Mouse (Mus musculus) left cerebral cortex, adult 2 months (tissue): ENCODE results near the gene Gpr183. TPM values are rescaled to one million over a fixed set of nuclear protein-coding genes. Genes with fewer than 3 reads are reported as not detected.
A peak's percentile ranks its signal among the peaks of the same experiment; 100 is the strongest.

Experiments
- DNase-seq, 2 experiments: peaks; one replicate each; pipeline ENCODE4 v3.0.0; 2021 to 2022; ENCODE audit warnings: low spot score in 2 of 2, mixed read lengths in 1 of 2; ENCODE audit errors: extremely low spot score in 1 of 2
- H3K27ac ChIP-seq: fragments of 200-600 bp; 2 replicates; pipeline ENCODE4 v1.8.1; 2022
- H3K4me3 ChIP-seq: fragments of 200-600 bp; 2 replicates; pipeline ENCODE4 v1.8.1; 2022
- CTCF ChIP-seq: fragments of 200-600 bp; IDR thresholded peaks from 2 replicates; pipeline ENCODE4 v1.8.1; 2022; ENCODE audit warnings: antibody characterized with exemption, mild to moderate bottlenecking, moderate library complexity
- intact Hi-C: fragments of 180-260 bp; cut with DNase I; formaldehyde crosslinking; loops from one replicate; pipeline ENCODE4 v1.15.1; 2025
- total RNA-seq, 2 experiments: library from RNA; stranded (reverse); gene quantifications; 2 replicates each; pipeline ENCODE4 v1.2.3; 2021

The Gpr183 gene
- total RNA-seq, 2 experiments from 2014 or later, result 0.44 to 0.66 TPM

- no peak for TF ChIP-seq CTCF
- Histone ChIP-seq H3K4me3 (no peak overlapping the region), H3K27ac (no peak overlapping the region)
- DNase-seq, result no peak
- intact Hi-C loops, result loop anchor here (1.0 to 5.0 kb wide), 2 partner anchors 55 to 333 kb away; no protein-coding TSS in a partner anchor
Observed at GRCm38 (mm10) chr14:121920511-121921124, 44.4 kb downstream of the Gpr183 start.

GRCm38 (mm10) chr14:121919752-121920151 lies 45.2 kb downstream of the Gpr183 start:
- no peak for DNase-seq
- peak; percentile 77 for TF ChIP-seq CTCF
- Histone ChIP-seq H3K27ac (no peak overlapping the region), H3K4me3 (no peak overlapping the region)
- intact Hi-C loops, result loop anchor here (1.0 to 5.0 kb wide), 2 partner anchors 54 to 332 kb away; no protein-coding TSS in a partner anchor

DNA sequence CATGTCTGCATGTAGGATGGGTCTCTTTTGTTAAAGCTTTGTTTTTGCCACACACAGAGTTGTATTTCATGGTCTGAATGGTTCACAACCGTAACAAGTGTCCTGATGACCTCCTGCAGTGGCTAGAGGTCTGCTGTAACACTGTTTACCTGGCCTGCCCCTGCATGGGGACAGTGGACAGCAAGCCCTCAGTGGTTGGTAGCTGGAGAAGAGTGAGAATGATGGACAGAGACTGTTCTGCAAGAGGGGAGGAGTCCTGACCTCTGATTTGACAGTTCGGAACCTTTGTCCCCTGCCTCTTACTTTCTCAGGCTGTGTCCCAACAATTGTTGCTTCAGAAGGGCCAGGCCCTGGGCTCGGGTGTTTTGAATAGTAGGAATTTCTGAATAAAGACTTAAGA lies 46.7 kb downstream of the Gpr183 start:
- Histone ChIP-seq H3K27ac (no peak overlapping the region), H3K4me3 (no peak overlapping the region)
- intact Hi-C loops, result no loop called here
- no peak for TF ChIP-seq CTCF
- no peak for DNase-seq

DNA sequence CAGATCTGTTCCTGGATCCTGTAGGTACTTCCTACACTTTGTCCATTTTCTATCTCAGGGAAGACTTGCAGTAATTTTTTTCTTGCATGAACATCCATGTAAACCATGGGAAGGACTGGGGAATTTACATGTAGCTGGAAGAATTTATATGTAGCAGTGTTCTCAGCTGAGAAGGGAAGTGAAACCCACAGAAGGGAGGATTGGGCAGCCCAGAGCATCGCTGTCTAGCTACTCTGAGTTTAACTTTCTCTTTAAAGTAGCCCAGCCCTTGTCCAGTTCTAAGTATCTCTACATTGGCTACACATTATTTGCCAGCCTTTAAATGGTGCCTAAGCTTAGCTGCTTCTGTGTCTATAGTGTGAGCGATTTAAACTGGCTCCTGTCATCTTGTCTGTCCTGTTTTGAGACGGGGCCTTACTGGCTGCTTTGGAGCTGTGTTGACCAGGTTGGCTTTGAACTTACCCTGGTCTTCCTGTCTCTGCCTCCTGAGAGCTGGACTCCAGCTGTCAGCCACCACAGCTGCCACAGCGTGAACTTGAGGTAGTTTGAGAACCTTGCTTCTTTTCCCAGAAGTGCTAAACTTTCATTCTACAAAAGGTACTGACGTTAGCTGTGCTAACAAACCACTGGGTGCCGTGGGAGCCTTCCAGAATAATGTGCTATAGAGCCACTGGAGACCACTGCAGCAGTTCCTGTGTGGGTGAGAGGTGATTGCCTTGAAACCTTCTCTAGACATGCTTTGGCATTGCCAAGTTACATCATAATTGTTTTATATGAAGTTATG lies 48.5 kb downstream of the Gpr183 start:
- intact Hi-C loops, result no loop called here
- Histone ChIP-seq H3K27ac (no peak overlapping the region), H3K4me3 (no peak overlapping the region)
- TF ChIP-seq CTCF, result no peak
- DNase-seq, result no peak

- no peak for TF ChIP-seq CTCF
- intact Hi-C loops, result no loop called here
- no peak within 1 kb of the TSS for H3K27ac ChIP-seq
- no peak within 1 kb of the TSS for H3K4me3 ChIP-seq
- DNase-seq, result no peak
Observed at GRCm38 (mm10) chr14:121915621-121916020, 49.4 kb downstream of the Gpr183 start, which contains the start of gene Gpr18. Gene Gpr18, minus strand, starts transcription at chr14:121915781.

DNA sequence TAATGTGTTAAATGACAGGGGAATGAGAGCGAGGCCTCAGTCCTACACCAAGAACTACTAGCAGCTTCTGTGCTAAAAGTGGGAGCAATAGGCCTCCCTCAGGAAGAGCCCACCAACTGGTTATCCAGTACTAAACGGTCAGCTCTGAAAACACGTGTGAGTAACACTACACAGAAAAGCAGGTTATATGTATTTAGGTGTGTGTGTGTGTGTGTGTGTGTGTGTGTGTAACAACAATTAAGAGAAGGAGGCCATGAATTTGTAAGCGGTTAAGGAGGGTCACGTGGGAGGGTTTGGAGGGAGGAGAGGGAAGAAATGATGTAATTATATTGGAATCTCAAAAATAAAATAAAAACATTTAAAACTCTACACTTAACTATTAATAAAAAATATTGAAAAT lies 49.9 kb downstream of the Gpr183 start:
- Histone ChIP-seq H3K27ac (no peak overlapping the region), H3K4me3 (no peak overlapping the region)
- intact Hi-C loops, result no loop called here
- no peak for DNase-seq
- TF ChIP-seq CTCF, result no peak

DNA sequence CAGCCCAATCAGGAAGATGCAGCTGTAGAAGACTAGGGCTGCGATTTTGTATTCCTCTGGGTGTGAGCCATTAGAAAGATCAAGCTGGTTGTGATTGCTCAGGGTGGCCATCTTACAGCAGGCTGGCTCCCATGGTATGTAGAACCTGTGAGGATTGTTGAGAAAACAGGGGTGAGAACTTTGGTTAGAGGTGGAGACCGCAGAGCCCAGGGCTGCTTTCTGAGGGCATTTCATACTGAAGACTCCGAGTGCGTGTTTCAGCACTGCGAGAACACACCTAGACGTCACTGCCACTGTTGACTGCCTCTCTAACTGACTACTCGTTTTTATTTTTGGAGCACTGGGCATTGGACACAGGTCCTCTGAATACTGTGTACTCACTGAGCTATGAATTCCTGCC lies 52.5 kb downstream of the Gpr183 start:
- DNase-seq, result no peak
- intact Hi-C loops, result no loop called here
- no peak overlapping the region for H3K4me3 ChIP-seq
- no peak for TF ChIP-seq CTCF
- no peak overlapping the region for H3K27ac ChIP-seq

GRCm38 (mm10) chr14:121909868-121910267 lies 55.1 kb downstream of the Gpr183 start:
- intact Hi-C loops, result no loop called here
- TF ChIP-seq CTCF, result no peak
- no peak overlapping the region for H3K4me3 ChIP-seq
- DNase-seq, result no peak
- H3K27ac ChIP-seq, result no peak overlapping the region

- DNase-seq, result no peak
- Histone ChIP-seq H3K27ac (no peak overlapping the region), H3K4me3 (no peak overlapping the region)
- no peak for TF ChIP-seq CTCF
- intact Hi-C loops, result no loop called here
Observed at GRCm38 (mm10) chr14:121906992-121907681, 57.9 kb downstream of the Gpr183 start.

DNA sequence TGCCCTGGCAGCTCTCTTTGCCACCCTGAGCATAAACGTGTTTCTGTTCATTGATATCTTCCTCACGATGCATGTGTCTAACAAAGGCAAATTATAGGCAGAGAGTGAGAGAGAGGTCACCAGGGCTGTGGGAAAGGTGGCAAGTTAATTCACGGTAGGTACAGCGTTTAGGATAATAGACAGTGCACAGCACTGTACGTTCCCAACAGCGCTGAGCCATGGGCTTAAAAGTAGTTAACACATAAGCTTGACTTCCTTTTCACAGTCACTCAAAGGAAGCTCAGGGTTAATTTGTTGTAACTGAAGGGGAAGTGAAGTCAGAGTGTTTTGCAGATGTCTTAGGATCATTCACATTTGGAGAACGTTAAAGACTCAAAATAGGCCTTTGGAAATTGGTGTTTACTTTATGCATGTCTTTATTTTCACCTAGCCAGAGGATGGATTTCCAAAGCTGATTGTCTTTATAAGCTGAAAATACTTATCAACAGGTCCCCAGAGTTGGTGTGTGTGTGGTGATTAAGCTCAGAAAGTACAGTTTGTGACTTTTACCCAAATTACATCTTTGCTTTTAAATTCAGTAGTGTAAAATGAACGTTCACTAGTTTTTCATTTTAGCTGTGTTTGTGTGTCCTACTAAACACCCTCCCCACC lies 58.5 kb downstream of the Gpr183 start:
- H3K27ac ChIP-seq, result no peak overlapping the region
- intact Hi-C loops, result no loop called here
- no peak for DNase-seq
- no peak overlapping the region for H3K4me3 ChIP-seq
- TF ChIP-seq CTCF, result no peak

- DNase-seq, result no peak
- TF ChIP-seq CTCF, result no peak
- Histone ChIP-seq H3K27ac (no peak overlapping the region), H3K4me3 (no peak overlapping the region)
- intact Hi-C loops, result no loop called here
Observed at GRCm38 (mm10) chr14:121904754-121905153, 60.2 kb downstream of the Gpr183 start.
